Mouse (Mus musculus): ENCODE results near the gene Pign. TPM values are rescaled to one million over a fixed set of nuclear protein-coding genes. Genes with fewer than 3 reads are reported as not detected.

The Pign gene
- total and polyA plus RNA-seq, 3 experiments = 23.9 to 59.9 (median 30.4) TPM

DNA sequence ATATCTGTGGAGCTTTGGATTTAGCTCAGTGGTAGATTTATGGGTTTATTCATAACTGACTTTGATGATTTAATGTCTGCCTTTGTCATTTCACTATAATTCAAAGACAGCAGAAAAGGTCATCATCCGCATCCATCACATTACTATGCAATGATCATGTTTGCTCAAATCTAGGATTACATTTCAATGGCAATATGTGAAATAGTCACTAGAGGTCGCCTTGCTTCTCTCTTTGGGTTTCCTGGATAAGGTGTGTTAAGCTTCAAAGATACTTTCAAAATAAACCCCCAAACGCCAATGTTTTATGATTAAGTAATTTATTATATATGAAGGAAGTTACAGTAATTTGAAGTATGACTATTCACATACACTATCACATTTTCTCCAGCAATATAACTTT is 3.5 kb downstream of the Pign start:
- Histone ChIP-seq H3K27ac (ENCODE audit: insufficient read depth, low read depth) (no peak overlapping the region), H3K4me2 (ENCODE audit: insufficient read depth, low read depth, poor library complexity, severe bottlenecking) (no peak overlapping the region), H3K36me3 (replicated peaks in 1 of 2; ENCODE audit: control insufficient read depth in 1 of 2, insufficient read depth in 1 of 2, low read length in 1 of 2) (peaks cover 11 to 29% of the 10 kb centered on the region in 2 experiments), H3K27me3 (replicated peaks) (no peaks in the 10 kb centered on the region), H3K79me2 (replicated peaks; ENCODE audit: control insufficient read depth, extremely low read depth, insufficient read depth, poor library complexity, severe bottlenecking) (peaks cover 23% of the 10 kb centered on the region), H3K4me3 (replicated peaks in 1 of 3; ENCODE audit: low read depth in 2 of 3, low read length in 2 of 3, poor library complexity in 1 of 3) (no peak overlapping the region), H3K9me3 (replicated peaks; ENCODE audit: low read length) (no peaks in the 10 kb centered on the region), H3K9ac (ENCODE audit: insufficient read depth, low read depth) (no peak overlapping the region), H3K4me1 (ENCODE audit: control insufficient read depth in 1 of 2, insufficient read depth in 2 of 2) (peaks cover 0 to 5% of the 10 kb centered on the region in 2 experiments; a peak in 1 of 4 replicates)
- in situ Hi-C loops (cut with MboI; ENCODE audit: low pct_ligation_motif_present, low pct_unique_long_range_greater_than_20kb, low sequenced_read_pairs) (no loop called here), dilution Hi-C loops (cut with MboI; ENCODE audit: extremely low pct_ligation_motif_present, extremely low pct_unique_long_range_greater_than_20kb, low sequenced_read_pairs) (no loop called here)
- TF ChIP-seq IRF4 (IDR thresholded peaks at IDR 0.05; ENCODE audit: low read depth, low read length) = 0 out of 2 replicates have a peak, but pooled peaks have one; percentile 19
- TF ChIP-seq ZMIZ1 (IDR thresholded peaks at IDR 0.05; ENCODE audit: low read depth, low read length) = no peak
- TF ChIP-seq MAZ (IDR thresholded peaks at IDR 0.05; ENCODE audit: low read depth, low read length) = no peak
- TF ChIP-seq POLR2A (IDR thresholded peaks at IDR 0.05; ENCODE audit: low read depth, low read length) = no peak
- peak; percentile 83 for TF ChIP-seq RAD21 (IDR thresholded peaks at IDR 0.05; ENCODE audit: low read depth, low read length)
- no peak for TF ChIP-seq NELFE (IDR thresholded peaks at IDR 0.05; ENCODE audit: low read depth, low read length)
- TF ChIP-seq UBTF (IDR thresholded peaks at IDR 0.05; ENCODE audit: low read depth, low read length) = no peak
- no peak for TF ChIP-seq MYC (IDR thresholded peaks at IDR 0.05; ENCODE audit: low read depth, low read length)
- TF ChIP-seq GABPA (IDR thresholded peaks at IDR 0.05; ENCODE audit: insufficient replicate concordance, low read depth, low read length) = no peak
- TF ChIP-seq MAX (IDR thresholded peaks at IDR 0.05; ENCODE audit: low read length) = no peak
- no peak for TF ChIP-seq MEF2A (IDR thresholded peaks at IDR 0.05; ENCODE audit: borderline replicate concordance, low read depth, low read length)
- TF ChIP-seq HCFC1 (IDR thresholded peaks at IDR 0.05; ENCODE audit: low read depth, low read length) = no peak
- no peak for TF ChIP-seq SIN3A (IDR thresholded peaks at IDR 0.05; ENCODE audit: low read length)
- no peak for TF ChIP-seq ZNF384 (IDR thresholded peaks at IDR 0.05; ENCODE audit: low read depth, low read length)
- TF ChIP-seq MXI1 (IDR thresholded peaks at IDR 0.05; ENCODE audit: low read depth, low read length) = no peak
- TF ChIP-seq JUND (conservative IDR thresholded peaks at IDR 0.05; ENCODE audit: low read depth, low read length) = 0 out of 2 replicates have a peak, but pooled peaks have one; percentile 16
- TF ChIP-seq ZKSCAN1 (IDR thresholded peaks at IDR 0.05; ENCODE audit: borderline replicate concordance, low read depth, low read length) = no peak
- no peak for TF ChIP-seq JUN (IDR thresholded peaks at IDR 0.05; ENCODE audit: insufficient read depth, low read depth, low read length)
- TF ChIP-seq NRF1 (IDR thresholded peaks at IDR 0.05; ENCODE audit: low read depth, low read length) = no peak
- no peak for TF ChIP-seq PAX5 (IDR thresholded peaks at IDR 0.05; ENCODE audit: low read length)
- no peak for TF ChIP-seq BHLHE40 (IDR thresholded peaks at IDR 0.05; ENCODE audit: low read depth, low read length)
- TF ChIP-seq TCF12 (IDR thresholded peaks at IDR 0.05; ENCODE audit: low read depth, low read length) = no peak
- TF ChIP-seq RCOR1 (conservative IDR thresholded peaks at IDR 0.05; ENCODE audit: low read depth, low read length) = no peak
- TF ChIP-seq ETS1 (conservative IDR thresholded peaks at IDR 0.05; ENCODE audit: low read depth, low read length) = no peak
- TF ChIP-seq USF2 (conservative IDR thresholded peaks at IDR 0.05; ENCODE audit: low read depth, low read length) = no peak
- no peak for TF ChIP-seq CHD1 (IDR thresholded peaks at IDR 0.05; ENCODE audit: low read depth, low read length)
- TF ChIP-seq E2F4 (IDR thresholded peaks at IDR 0.05; ENCODE audit: insufficient replicate concordance, low read depth, low read length) = no peak
- TF ChIP-seq CTCF (conservative IDR thresholded peaks at IDR 0.05 in 1 of 2, IDR thresholded peaks at IDR 0.05 in 1 of 2; ENCODE audit: low read depth in 2 of 2, low read length in 2 of 2) = peak; percentile 57 to 87
- no peak for TF ChIP-seq POLR2AphosphoS2 (IDR thresholded peaks at IDR 0.05; ENCODE audit: low read depth, low read length)
- TF ChIP-seq ZC3H11A (IDR thresholded peaks at IDR 0.05; ENCODE audit: low read depth, low read length) = no peak
- TF ChIP-seq TBP (conservative IDR thresholded peaks at IDR 0.05; ENCODE audit: low read depth, low read length) = no peak
- no peak for TF ChIP-seq CHD2 (IDR thresholded peaks at IDR 0.05; ENCODE audit: low read length)
- no peak for TF ChIP-seq KAT2A (IDR thresholded peaks at IDR 0.05; ENCODE audit: insufficient replicate concordance, low read length)
- no peak for TF ChIP-seq EP300 (IDR thresholded peaks at IDR 0.05; ENCODE audit: low read length)
- peak; percentile 64 for TF ChIP-seq SMC3 (IDR thresholded peaks at IDR 0.05; ENCODE audit: low read depth, low read length)
- TF ChIP-seq MAFK (IDR thresholded peaks at IDR 0.05; ENCODE audit: insufficient replicate concordance, low read length) = no peak
- peak; percentile 70 for DNase-seq (ENCODE audit: extremely low read depth)
